Mouse (Mus musculus) stomach, embryonic 16.5 days (tissue): ENCODE measurements at regions not wholly inside any gene's neighbourhood (a gene's known extent, or its start where the extent isn't known, plus 50 kb on each side); places are given as distances from the start of the nearest gene placed in this dataset.

Source experiments
- ATAC-seq: fragments of 200-750 bp; cut with Nextera tagmentation; 2 replicates; pipeline ENCODE4 v1.8.0; 2017; ENCODE audit warnings: moderate number of reproducible peaks, moderate TSS enrichment; ENCODE audit not compliant: insufficient read depth, low FRiP score
- H3K27ac ChIP-seq: fragments of 300-500 bp; sonication (generic); 2 replicates; pipeline ENCODE4 v1.5.1; 2014; ENCODE audit warnings: low read length
- H3K27me3 ChIP-seq: fragments of 300-500 bp; sonication (generic); 2 replicates; pipeline ENCODE4 v1.6.1; 2014; ENCODE audit warnings: low read length, control low read depth, mixed read lengths; ENCODE audit not compliant: control insufficient read depth, insufficient read depth
- H3K36me3 ChIP-seq: fragments of 300-500 bp; sonication (generic); 2 replicates; pipeline ENCODE4 v1.6.1; 2014; ENCODE audit warnings: low read length; ENCODE audit not compliant: control insufficient read depth, insufficient read depth
- H3K4me1 ChIP-seq: fragments of 300-500 bp; sonication (generic); 2 replicates; pipeline ENCODE4 v1.6.1; 2014; ENCODE audit warnings: low read length, control low read depth, mixed read lengths; ENCODE audit not compliant: control insufficient read depth, insufficient read depth
- H3K4me2 ChIP-seq: fragments of 300-500 bp; sonication (generic); 2 replicates; pipeline ENCODE4 v1.6.1; 2014; ENCODE audit warnings: low read depth, low read length, mixed read lengths
- H3K4me3 ChIP-seq: fragments of 300-500 bp; sonication (generic); replicated peaks from 2 replicates; pipeline ENCODE4 v1.5.1; 2014; ENCODE audit warnings: mild to moderate bottlenecking, low read length
- H3K9ac ChIP-seq: fragments of 300-500 bp; sonication (generic); 2 replicates; pipeline ENCODE4 v1.6.1; 2014; ENCODE audit warnings: low read length
- H3K9me3 ChIP-seq: fragments of 300-500 bp; sonication (generic); replicated peaks from 2 replicates; pipeline ENCODE4 v1.6.1; 2016; ENCODE audit warnings: low read length, control low read depth; ENCODE audit not compliant: control insufficient read depth
- WGBS: fragments of 180-500 bp; shearing (Covaris S2); extraction: QIAGEN DNeasy Blood & Tissue Kit; methylation state at CpG from one replicate; pipeline ENCODE4 v1.1.7; 2014; 5-methylcytosine and 5-hydroxymethylcytosine counted together

GRCm38 (mm10) chr10:43689161-43689913 is 111.3 kb downstream of the Cd24a start:
- H3K27ac ChIP-seq = peak overlapping the region; percentile 17; the same call in 1 of the 2 replicates
- H3K4me1 ChIP-seq = peaks cover 19% of the 10 kb centered on the region
- WGBS = 6% methylated on average over 10 of the region's 10 CpGs
- H3K36me3 ChIP-seq = no peaks in the 10 kb centered on the region
- peak overlapping the region; percentile 49 for H3K9ac ChIP-seq
- peak overlapping the region; percentile 10; the same call in 1 of the 2 replicates for H3K4me3 ChIP-seq
- H3K9me3 ChIP-seq = no peaks in the 10 kb centered on the region
- H3K27me3 ChIP-seq = no peaks in the 10 kb centered on the region
- no peak for ATAC-seq
- peak overlapping the region; percentile 44 for H3K4me2 ChIP-seq

GRCm38 (mm10) chr10:43689914-43690316 is 111.8 kb downstream of the Cd24a start:
- no peaks in the 10 kb centered on the region for H3K36me3 ChIP-seq
- no peaks in the 10 kb centered on the region for H3K9me3 ChIP-seq
- H3K4me1 ChIP-seq = peaks cover 21% of the 10 kb centered on the region
- peak overlapping the region; percentile 49 for H3K9ac ChIP-seq
- WGBS = 19% methylated on average over 8 of the region's 8 CpGs
- ATAC-seq = no peak
- peak overlapping the region; percentile 10; the same call in 1 of the 2 replicates for H3K4me3 ChIP-seq
- no peak overlapping the region for H3K27ac ChIP-seq
- peak overlapping the region; percentile 44 for H3K4me2 ChIP-seq
- H3K27me3 ChIP-seq = no peaks in the 10 kb centered on the region

GRCm38 (mm10) chr10:43693974-43694373 is 115.9 kb downstream of the Cd24a start:
- WGBS = 41% methylated on average over 5 of the region's 5 CpGs
- no peaks in the 10 kb centered on the region for H3K9me3 ChIP-seq
- H3K4me2 ChIP-seq = no peak overlapping the region
- H3K4me3 ChIP-seq = no peak overlapping the region
- H3K4me1 ChIP-seq = peaks cover 21% of the 10 kb centered on the region
- H3K36me3 ChIP-seq = no peaks in the 10 kb centered on the region
- H3K9ac ChIP-seq = no peak overlapping the region
- ATAC-seq = peak; percentile 52; the same call in 1 of the 2 replicates
- no peaks in the 10 kb centered on the region for H3K27me3 ChIP-seq
- peak overlapping the region; percentile 66 for H3K27ac ChIP-seq

- H3K36me3 ChIP-seq = no peaks in the 10 kb centered on the region
- H3K27me3 ChIP-seq = no peaks in the 10 kb centered on the region
- H3K9me3 ChIP-seq = no peaks in the 10 kb centered on the region
- ATAC-seq = peak; percentile 56; the same call in 1 of the 2 replicates
- H3K27ac ChIP-seq = peak overlapping the region; percentile 66
- no peak overlapping the region for H3K4me3 ChIP-seq
- H3K4me2 ChIP-seq = no peak overlapping the region
- H3K4me1 ChIP-seq = peaks cover 16% of the 10 kb centered on the region
- H3K9ac ChIP-seq = no peak overlapping the region
- 33% methylated on average over 6 of the region's 6 CpGs for WGBS
Observed at GRCm38 (mm10) chr10:43694508-43694907, 116.4 kb downstream of the Cd24a start.

DNA sequence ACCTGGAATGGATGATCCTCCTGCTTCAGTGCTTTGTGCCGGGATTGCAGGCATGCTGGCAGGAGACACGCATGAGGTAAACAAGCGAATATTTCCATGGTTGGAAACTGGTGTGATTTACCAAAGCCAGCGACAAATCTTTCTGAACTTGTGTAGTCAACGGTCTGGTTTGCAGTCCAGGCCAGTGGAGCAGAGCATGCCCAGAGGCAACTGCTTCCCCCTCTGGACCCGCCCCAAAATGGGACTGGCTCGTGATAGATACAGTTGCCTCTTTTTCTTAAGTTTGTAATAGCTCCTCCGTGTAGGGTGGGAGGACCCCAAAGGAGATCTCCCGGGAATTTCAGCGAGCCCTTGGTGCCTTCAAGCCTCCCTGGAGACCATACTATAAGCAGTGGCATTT is 117.4 kb downstream of the Cd24a start:
- Histone ChIP-seq H3K9ac (no peak overlapping the region), H3K27me3 (no peaks in the 10 kb centered on the region), H3K9me3 (no peaks in the 10 kb centered on the region), H3K4me2 (no peak overlapping the region), H3K4me3 (no peak overlapping the region), H3K4me1 (peaks cover 9% of the 10 kb centered on the region; the same call in 1 of the 2 replicates), H3K36me3 (no peaks in the 10 kb centered on the region), H3K27ac (no peak overlapping the region)
- WGBS = 67% methylated on average over 10 of the region's 10 CpGs
- ATAC-seq = no peak

GRCm38 (mm10) chr10:43697917-43698316 is 119.8 kb downstream of the Cd24a start:
- no peak for ATAC-seq
- 45% methylated on average over 2 of the region's 2 CpGs for WGBS

DNA sequence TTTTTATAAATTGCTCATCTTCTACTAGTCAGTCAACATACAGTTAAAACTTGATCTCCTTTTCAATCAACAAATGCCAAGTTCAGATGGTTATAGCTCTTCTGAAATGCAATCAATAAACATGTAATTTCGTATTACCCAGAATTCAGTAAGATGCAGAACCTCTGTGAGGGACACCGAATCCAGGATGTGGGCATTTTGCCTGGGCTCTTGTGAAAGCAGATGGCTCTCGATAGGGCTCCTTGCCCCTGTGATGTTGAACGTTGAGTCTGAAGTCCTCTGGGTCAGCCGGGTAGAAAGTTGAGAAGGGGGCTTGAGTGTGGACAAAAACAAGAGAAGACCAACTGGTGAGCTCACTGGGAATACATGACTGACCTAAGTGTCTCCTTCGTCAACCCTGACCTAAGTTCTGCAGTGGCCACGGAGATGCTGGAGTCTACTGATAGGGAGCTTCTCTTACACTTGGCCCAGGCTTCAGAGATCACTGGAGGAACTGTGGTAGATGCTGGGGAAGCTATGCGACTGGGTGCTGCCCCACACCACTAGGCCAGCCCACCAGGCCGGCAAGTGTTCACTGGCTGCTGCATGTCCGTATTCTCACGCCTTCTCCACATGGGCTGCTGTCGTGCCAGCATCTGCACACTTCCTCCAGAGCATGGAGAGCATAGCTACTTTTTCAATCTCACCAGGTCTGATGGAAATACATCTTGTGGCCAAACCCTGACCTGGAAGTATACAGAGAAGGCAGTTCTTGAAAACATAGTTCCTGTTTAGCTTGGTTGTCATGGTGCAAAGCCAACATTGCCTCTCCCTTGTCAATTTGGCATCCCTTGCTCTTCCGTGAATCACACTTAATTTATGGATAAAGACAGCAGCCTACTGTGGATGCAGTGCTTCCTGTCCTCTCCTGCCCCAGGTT is 122.5 kb downstream of the Cd24a start:
- Histone ChIP-seq H3K4me2 (no peak overlapping the region), H3K4me3 (no peak overlapping the region), H3K9ac (no peak overlapping the region), H3K4me1 (no peaks in the 10 kb centered on the region), H3K9me3 (no peaks in the 10 kb centered on the region), H3K27me3 (no peaks in the 10 kb centered on the region), H3K27ac (no peak overlapping the region), H3K36me3 (no peaks in the 10 kb centered on the region)
- ATAC-seq = no peak
- 84% methylated on average over 13 of the region's 13 CpGs for WGBS

More at GRCm38 (mm10) chr10:43697917-43698316, 119.8 kb downstream of the Cd24a start:
- H3K36me3 ChIP-seq = no peaks in the 10 kb centered on the region
- H3K9ac ChIP-seq = no peak overlapping the region
- H3K4me3 ChIP-seq = no peak overlapping the region
- H3K27ac ChIP-seq = no peak overlapping the region
- H3K4me1 ChIP-seq = peaks cover 9% of the 10 kb centered on the region; the same call in 1 of the 2 replicates
- no peaks in the 10 kb centered on the region for H3K27me3 ChIP-seq
- H3K4me2 ChIP-seq = no peak overlapping the region
- H3K9me3 ChIP-seq = no peaks in the 10 kb centered on the region

DNA sequence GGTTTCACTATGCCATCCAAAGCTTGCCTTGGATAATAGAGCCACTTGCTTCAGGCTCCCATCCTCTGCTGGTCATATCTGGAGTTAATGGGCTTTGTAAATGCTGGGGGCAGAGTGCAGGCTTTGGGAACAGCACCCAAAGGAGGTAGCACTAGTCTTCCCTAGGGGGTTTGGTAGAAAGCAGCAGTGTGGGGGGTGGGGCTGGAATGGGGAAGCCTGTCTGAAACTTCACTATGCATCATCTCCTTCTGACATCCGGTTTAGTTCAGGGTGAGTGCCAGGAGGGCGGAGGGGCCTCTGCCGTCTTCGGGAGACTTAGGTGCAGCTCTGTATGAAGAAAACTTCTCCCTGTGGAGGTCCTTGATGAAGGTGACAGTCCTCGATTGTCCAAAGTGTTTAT is 124.8 kb downstream of the Cd24a start:
- H3K9ac ChIP-seq = no peak overlapping the region
- no peak for ATAC-seq
- no peak overlapping the region for H3K4me3 ChIP-seq
- H3K4me2 ChIP-seq = no peak overlapping the region
- H3K36me3 ChIP-seq = no peaks in the 10 kb centered on the region
- no peak overlapping the region for H3K27ac ChIP-seq
- H3K4me1 ChIP-seq = no peaks in the 10 kb centered on the region
- WGBS = 66% methylated on average over 5 of the region's 5 CpGs
- no peaks in the 10 kb centered on the region for H3K27me3 ChIP-seq
- H3K9me3 ChIP-seq = no peaks in the 10 kb centered on the region
